Mouse (Mus musculus) embryo, embryonic 11.5 days (tissue): ENCODE results near the gene Pspn.

Source experiments
- DNase-seq: peaks from one replicate; pipeline ENCODE4 v3.0.0-alpha.2; 2012; ENCODE audit warnings: low read depth, low spot score

Gene Pspn

GRCm38 (mm10) chr17:56996506-56996905 is 3.3 kb downstream of the Pspn start:
- no peak for DNase-seq

GRCm38 (mm10) chr17:56995046-56995445 is 4.8 kb downstream of the Pspn start:
- DNase-seq: no peak

GRCm38 (mm10) chr17:56990966-56991365 is 8.9 kb downstream of the Pspn start:
- no peak for DNase-seq

- peak; percentile 88 for DNase-seq
These were observed 9.6 kb downstream of the Pspn start, which contains the start of gene Clpp for GRCm38 (mm10) chr17:56990115-56990746. TSS of gene Clpp (plus strand) at chr17:56990305.

- peak; percentile 73 for DNase-seq
These were observed 10.2 kb downstream of the Pspn start for GRCm38 (mm10) chr17:56989467-56990114.

GRCm38 (mm10) chr17:56988921-56989430 is 10.8 kb downstream of the Pspn start:
- no peak for DNase-seq

- DNase-seq: no peak
These were observed 11.4 kb downstream of the Pspn start for GRCm38 (mm10) chr17:56988441-56988840.

- DNase-seq: no peak
These were observed 13.6 kb downstream of the Pspn start for GRCm38 (mm10) chr17:56986105-56986805.

GRCm38 (mm10) chr17:56985656-56986055 is 14.2 kb downstream of the Pspn start:
- no peak for DNase-seq

GRCm38 (mm10) chr17:56984886-56985285 is 14.9 kb downstream of the Pspn start:
- no peak for DNase-seq

GRCm38 (mm10) chr17:56982013-56982412 is 17.8 kb downstream of the Pspn start, which contains the start of gene Acer1:
TSS of gene Acer1 (minus strand) at chr17:56982126.
- no peak for DNase-seq

- no peak for DNase-seq
These were observed 18.8 kb downstream of the Pspn start for GRCm38 (mm10) chr17:56981049-56981448.

GRCm38 (mm10) chr17:56979524-56979923 is 20.3 kb downstream of the Pspn start:
- no peak for DNase-seq

- no peak for DNase-seq
These were observed 23.1 kb downstream of the Pspn start for GRCm38 (mm10) chr17:56976531-56977390.

- DNase-seq: no peak
These were observed 24.4 kb downstream of the Pspn start for GRCm38 (mm10) chr17:56975391-56975790.

- DNase-seq: no peak
These were observed 25.0 kb downstream of the Pspn start for GRCm38 (mm10) chr17:56974708-56975240.

GRCm38 (mm10) chr17:56973956-56974707 is 25.7 kb downstream of the Pspn start:
- no peak for DNase-seq

GRCm38 (mm10) chr17:56970081-56970480 is 29.7 kb downstream of the Pspn start:
- no peak for DNase-seq

- DNase-seq: no peak
These were observed 30.5 kb downstream of the Pspn start for GRCm38 (mm10) chr17:56969321-56969720.

GRCm38 (mm10) chr17:56963646-56964045 is 36.2 kb downstream of the Pspn start:
- DNase-seq: no peak
